Mouse (Mus musculus) forebrain, embryonic 11.5 days (tissue): ENCODE measurements around the gene Tenm1. TPM values are rescaled to one million over a fixed set of nuclear protein-coding genes. Genes with fewer than 3 reads are reported as not detected.

Source experiments
- ATAC-seq: fragments of 200-750 bp; cut with Nextera tagmentation; replicated peaks from 2 replicates; pipeline ENCODE4 v1.8.0; 2017; ENCODE audit warnings: moderate TSS enrichment; ENCODE audit not compliant: low FRiP score
- DNase-seq: peaks from one replicate; pipeline ENCODE4 v3.0.0-alpha.2; 2017; ENCODE audit warnings: low spot score
- H3K27ac ChIP-seq: fragments of 300-500 bp; sonication (generic); 2 replicates; pipeline ENCODE4 v1.5.1; 2014; ENCODE audit warnings: low read depth, low read length
- H3K27me3 ChIP-seq: fragments of 300-500 bp; sonication (generic); 2 replicates; pipeline ENCODE4 v1.6.1; 2014; ENCODE audit warnings: mild to moderate bottlenecking, low read length, mixed read lengths; ENCODE audit not compliant: control insufficient read depth, insufficient read depth
- H3K36me3 ChIP-seq: fragments of 300-500 bp; sonication (generic); 2 replicates; pipeline ENCODE4 v1.6.1; 2014; ENCODE audit warnings: mild to moderate bottlenecking, low read length, moderate library complexity, mixed read lengths; ENCODE audit not compliant: control insufficient read depth, insufficient read depth
- H3K4me1 ChIP-seq: fragments of 300-500 bp; sonication (generic); replicated peaks from 2 replicates; pipeline ENCODE4 v1.6.1; 2014; ENCODE audit warnings: low read length, mixed read lengths; ENCODE audit not compliant: control insufficient read depth, insufficient read depth
- H3K4me2 ChIP-seq: fragments of 300-500 bp; sonication (generic); 2 replicates; pipeline ENCODE4 v1.6.1; 2014; ENCODE audit warnings: low read depth, mild to moderate bottlenecking, low read length, moderate library complexity, mixed read lengths; ENCODE audit not compliant: severe bottlenecking
- H3K4me3 ChIP-seq: fragments of 300-500 bp; sonication (generic); 2 replicates; pipeline ENCODE4 v1.5.1; 2014; ENCODE audit warnings: low read depth, low read length
- H3K9ac ChIP-seq: fragments of 300-500 bp; sonication (generic); 2 replicates; pipeline ENCODE4 v1.6.1; 2014; ENCODE audit warnings: low read length
- H3K9me3 ChIP-seq: fragments of 300-500 bp; sonication (generic); 2 replicates; pipeline ENCODE4 v1.6.1; 2016; ENCODE audit warnings: low read length, mixed read lengths; ENCODE audit not compliant: control insufficient read depth
- WGBS: fragments of 180-500 bp; shearing (Covaris S2); extraction: QIAGEN DNeasy Blood & Tissue Kit; methylation state at CpG from one replicate; pipeline ENCODE4 v1.1.7; 2014; 5-methylcytosine and 5-hydroxymethylcytosine counted together
- polyA plus RNA-seq: library from polyadenylated mRNA; unstranded; fragments of >200 nt; fragmentation: Nextera tagmentation; extraction: Ambion mirVana; gene quantifications from 2 replicates; pipeline ENCODE4 v1.2.1, GENCODE M21; 2014

The Tenm1 gene
- polyA plus RNA-seq, 1 experiment from 2014 or later = 2.6 TPM

DNA sequence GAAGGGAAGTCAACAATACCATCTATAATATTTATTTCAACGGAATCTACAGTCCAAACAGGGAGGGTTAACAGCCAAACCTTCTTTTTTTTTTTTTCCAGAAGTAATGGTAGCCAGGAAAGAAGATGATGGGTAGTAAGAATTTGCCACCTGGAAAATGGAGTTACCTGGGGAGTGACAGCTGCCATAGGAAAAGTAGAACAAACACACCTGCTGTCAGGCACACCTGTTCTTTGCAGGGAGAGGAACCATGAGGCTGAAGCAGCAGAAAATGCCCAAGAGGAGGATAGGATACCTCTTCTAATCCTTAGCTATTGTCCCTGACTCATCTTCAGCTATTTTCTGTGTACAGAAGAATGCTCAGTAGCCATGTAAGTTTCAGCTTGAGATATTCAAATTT is 306.4 kb downstream of the Tenm1 start:
- no peaks in the 10 kb centered on the region for H3K4me1 ChIP-seq
- no peak overlapping the region for H3K4me2 ChIP-seq
- H3K36me3 ChIP-seq = no peaks in the 10 kb centered on the region
- H3K9me3 ChIP-seq = no peaks in the 10 kb centered on the region
- no peaks in the 10 kb centered on the region for H3K27me3 ChIP-seq
- DNase-seq (no peak), ATAC-seq (no peak)
- no peak overlapping the region for H3K27ac ChIP-seq
- 77% methylated on average over 1 of the region's 1 CpGs for WGBS
- H3K9ac ChIP-seq = no peak overlapping the region
- H3K4me3 ChIP-seq = no peak overlapping the region

- Histone ChIP-seq H3K9me3 (no peaks in the 10 kb centered on the region), H3K4me2 (no peak overlapping the region), H3K4me3 (no peak overlapping the region), H3K27me3 (no peaks in the 10 kb centered on the region), H3K9ac (no peak overlapping the region), H3K4me1 (no peaks in the 10 kb centered on the region), H3K36me3 (no peaks in the 10 kb centered on the region), H3K27ac (no peak overlapping the region)
- 53% methylated on average over 1 of the region's 1 CpGs for WGBS
- no peak for DNase-seq
- ATAC-seq = no peak
Measured at GRCm38 (mm10) chrX:43122001-43122400, 306.9 kb downstream of the Tenm1 start.

- H3K4me3 ChIP-seq = no peak overlapping the region
- ATAC-seq = no peak
- no peak overlapping the region for H3K9ac ChIP-seq
- no peaks in the 10 kb centered on the region for H3K4me1 ChIP-seq
- H3K4me2 ChIP-seq = no peak overlapping the region
- H3K9me3 ChIP-seq = no peaks in the 10 kb centered on the region
- WGBS = 62% methylated on average over 2 of the region's 2 CpGs
- H3K27me3 ChIP-seq = no peaks in the 10 kb centered on the region
- no peak for DNase-seq
- H3K36me3 ChIP-seq = no peaks in the 10 kb centered on the region
- H3K27ac ChIP-seq = no peak overlapping the region
Measured at GRCm38 (mm10) chrX:42986100-42986499, 442.8 kb downstream of the Tenm1 start.

- Histone ChIP-seq H3K4me1 (no peaks in the 10 kb centered on the region), H3K36me3 (no peaks in the 10 kb centered on the region), H3K27me3 (no peaks in the 10 kb centered on the region), H3K9ac (no peak overlapping the region), H3K4me2 (no peak overlapping the region), H3K9me3 (no peaks in the 10 kb centered on the region), H3K4me3 (no peak overlapping the region), H3K27ac (no peak overlapping the region)
- ATAC-seq = no peak
- DNase-seq = no peak
- WGBS = 6% methylated on average over 1 of the region's 1 CpGs
Measured at GRCm38 (mm10) chrX:42973562-42973961, 455.4 kb downstream of the Tenm1 start.

DNA sequence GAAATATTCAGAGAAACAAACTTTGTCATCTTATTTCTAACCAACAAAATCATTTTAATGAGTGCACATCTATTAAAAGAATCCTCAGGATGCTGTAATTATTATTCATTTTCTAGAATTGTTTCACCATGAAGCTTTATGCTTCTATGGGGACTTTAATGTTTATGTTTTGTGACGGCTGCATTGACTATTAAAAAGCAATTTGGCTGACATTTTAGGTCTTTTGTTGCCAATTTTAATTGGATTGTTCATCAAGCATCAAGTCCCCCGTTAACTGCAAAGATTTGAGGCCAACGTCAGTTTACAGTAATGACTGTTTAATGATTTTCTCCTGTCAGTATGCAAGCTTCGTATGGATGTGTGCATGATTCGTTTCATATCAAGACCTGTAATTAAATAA is 461.3 kb downstream of the Tenm1 start:
- H3K9ac ChIP-seq = no peak overlapping the region
- H3K9me3 ChIP-seq = no peaks in the 10 kb centered on the region
- no peak overlapping the region for H3K27ac ChIP-seq
- ATAC-seq (no peak), DNase-seq (no peak)
- H3K4me2 ChIP-seq = no peak overlapping the region
- no peaks in the 10 kb centered on the region for H3K27me3 ChIP-seq
- 56% methylated on average over 5 of the region's 5 CpGs for WGBS
- H3K36me3 ChIP-seq = no peaks in the 10 kb centered on the region
- H3K4me3 ChIP-seq = no peak overlapping the region
- H3K4me1 ChIP-seq = no peaks in the 10 kb centered on the region

DNA sequence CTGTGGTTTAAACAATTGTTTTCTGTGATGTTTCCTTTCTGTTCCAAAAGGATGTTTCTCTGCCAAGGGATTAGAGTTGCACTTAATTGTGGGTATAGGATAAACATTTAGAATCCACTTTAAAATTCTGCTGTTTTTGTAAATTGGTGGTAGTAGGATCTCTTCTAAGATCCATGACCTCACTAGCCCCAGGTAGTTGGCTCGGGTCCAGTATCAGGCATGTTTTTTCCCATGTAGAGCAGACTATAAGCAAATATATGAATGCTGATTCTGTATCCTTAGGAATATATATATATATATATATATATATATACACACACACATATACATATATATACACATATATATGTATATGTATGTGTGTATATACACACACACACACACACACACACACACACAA is 567.2 kb downstream of the Tenm1 start:
- no peak overlapping the region for H3K4me3 ChIP-seq
- no peaks in the 10 kb centered on the region for H3K36me3 ChIP-seq
- no peaks in the 10 kb centered on the region for H3K4me1 ChIP-seq
- ATAC-seq (no peak), DNase-seq (no peak)
- H3K27ac ChIP-seq = no peak overlapping the region
- H3K9ac ChIP-seq = no peak overlapping the region
- 81% methylated on average over 1 of the region's 1 CpGs for WGBS
- H3K4me2 ChIP-seq = no peak overlapping the region
- H3K27me3 ChIP-seq = no peaks in the 10 kb centered on the region
- H3K9me3 ChIP-seq = no peaks in the 10 kb centered on the region

DNA sequence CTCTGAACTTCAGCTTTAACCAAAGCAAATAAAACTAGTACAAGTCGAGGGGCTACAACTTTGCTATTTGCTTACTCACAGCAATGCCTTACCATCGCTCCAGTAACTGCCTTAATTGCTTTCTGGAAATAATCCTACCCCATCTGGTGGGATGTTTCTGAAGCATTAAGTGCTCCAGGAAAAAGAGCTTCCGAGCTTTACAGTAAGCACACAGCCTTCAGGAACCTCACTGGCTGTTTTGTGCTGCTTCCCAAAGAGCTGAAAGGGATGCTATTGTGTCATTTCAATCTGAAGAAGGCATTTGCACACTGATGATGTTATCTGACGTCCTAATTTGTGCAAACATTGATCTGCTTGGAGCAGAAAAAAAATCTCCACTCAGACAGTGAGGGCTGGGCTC is 647.4 kb downstream of the Tenm1 start:
- DNase-seq (no peak), ATAC-seq (no peak)
- no peaks in the 10 kb centered on the region for H3K36me3 ChIP-seq
- H3K27ac ChIP-seq = no peak overlapping the region
- H3K4me3 ChIP-seq = no peak overlapping the region
- no peak overlapping the region for H3K4me2 ChIP-seq
- H3K9ac ChIP-seq = no peak overlapping the region
- H3K9me3 ChIP-seq = no peaks in the 10 kb centered on the region
- WGBS = 58% methylated on average over 4 of the region's 4 CpGs
- H3K27me3 ChIP-seq = no peaks in the 10 kb centered on the region
- H3K4me1 ChIP-seq = no peaks in the 10 kb centered on the region

DNA sequence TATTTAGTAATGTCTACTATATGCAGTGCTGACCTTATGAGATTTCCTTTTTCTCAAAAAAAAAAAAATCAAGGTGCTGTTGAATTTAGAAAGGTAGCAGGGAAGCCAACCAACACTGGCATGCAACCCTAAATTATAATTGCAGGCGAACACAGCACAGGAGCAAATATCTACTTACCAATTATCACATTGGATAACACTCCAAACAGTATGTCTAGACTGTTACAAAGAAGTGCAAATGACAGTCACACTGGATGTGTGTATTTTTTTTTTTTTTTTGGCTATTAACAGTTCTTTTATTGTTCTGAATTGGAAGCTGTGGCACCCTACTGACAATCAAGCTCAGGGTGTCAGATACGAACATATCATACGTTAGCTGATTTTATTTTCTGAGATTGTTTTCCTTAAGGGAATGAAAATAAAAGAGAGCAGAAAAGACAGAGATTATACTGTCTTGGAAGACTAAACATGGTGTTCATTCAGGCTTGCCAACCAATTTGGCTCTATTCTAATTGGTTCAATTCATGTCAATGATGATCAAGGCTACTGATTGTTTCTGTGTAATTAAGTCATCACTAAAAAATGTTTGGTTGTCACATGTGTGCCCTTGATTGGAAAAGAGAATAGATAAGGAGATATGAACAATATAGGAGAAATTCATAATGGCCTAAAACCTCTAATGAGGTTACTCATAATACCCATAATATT is 710.7 kb downstream of the Tenm1 start:
- Histone ChIP-seq H3K27me3 (no peaks in the 10 kb centered on the region), H3K4me1 (no peaks in the 10 kb centered on the region), H3K9ac (no peak overlapping the region), H3K4me2 (no peak overlapping the region), H3K36me3 (no peaks in the 10 kb centered on the region), H3K4me3 (no peak overlapping the region), H3K27ac (no peak overlapping the region), H3K9me3 (no peaks in the 10 kb centered on the region)
- 62% methylated on average over 3 of the region's 3 CpGs for WGBS
- no peak for DNase-seq
- no peak for ATAC-seq

GRCm38 (mm10) chrX:42700291-42700690 is 728.6 kb downstream of the Tenm1 start:
- Histone ChIP-seq H3K4me2 (no peak overlapping the region), H3K4me3 (no peak overlapping the region), H3K27me3 (no peaks in the 10 kb centered on the region), H3K27ac (no peak overlapping the region), H3K9me3 (no peaks in the 10 kb centered on the region), H3K9ac (no peak overlapping the region), H3K36me3 (no peaks in the 10 kb centered on the region), H3K4me1 (no peaks in the 10 kb centered on the region)
- ATAC-seq (no peak), DNase-seq (no peak)
- 64% methylated on average over 3 of the region's 3 CpGs for WGBS
